Mouse (Mus musculus) limb, embryonic 13.5 days (tissue): ENCODE data around the gene Gm42878. TPM values are rescaled to one million over a fixed set of nuclear protein-coding genes. Genes with fewer than 3 reads are reported as not detected.

Experiments used
- ATAC-seq: fragments of 200-750 bp; cut with Nextera tagmentation; 2 replicates; pipeline ENCODE4 v1.8.0; 2017; ENCODE audit warnings: low read depth, moderate number of reproducible peaks, moderate TSS enrichment; ENCODE audit not compliant: low FRiP score
- H3K27ac ChIP-seq: fragments of 300-500 bp; sonication (generic); 2 replicates; pipeline ENCODE4 v1.5.1; 2015; ENCODE audit warnings: inconsistent platforms, mild to moderate bottlenecking, moderate library complexity
- H3K27me3 ChIP-seq: fragments of 300-500 bp; sonication (generic); 2 replicates; pipeline ENCODE4 v1.6.1; 2015; ENCODE audit warnings: mild to moderate bottlenecking, inconsistent platforms
- H3K36me3 ChIP-seq: fragments of 300-500 bp; sonication (generic); 2 replicates; pipeline ENCODE4 v1.6.1; 2015; ENCODE audit warnings: inconsistent platforms, mild to moderate bottlenecking, moderate library complexity
- H3K4me1 ChIP-seq: fragments of 300-500 bp; sonication (generic); 2 replicates; pipeline ENCODE4 v1.6.1; 2015; ENCODE audit warnings: inconsistent platforms
- H3K4me2 ChIP-seq: fragments of 300-500 bp; sonication (generic); replicated peaks from 2 replicates; pipeline ENCODE4 v1.6.1; 2015; ENCODE audit warnings: inconsistent platforms, mild to moderate bottlenecking, moderate library complexity
- H3K4me3 ChIP-seq: fragments of 300-500 bp; sonication (generic); 2 replicates; pipeline ENCODE4 v1.5.1; 2015; ENCODE audit warnings: moderate library complexity, mild to moderate bottlenecking, inconsistent platforms
- H3K9ac ChIP-seq: fragments of 300-500 bp; sonication (generic); 2 replicates; pipeline ENCODE4 v1.6.1; 2015; ENCODE audit warnings: mild to moderate bottlenecking, inconsistent platforms
- H3K9me3 ChIP-seq: fragments of 300-500 bp; sonication (generic); 2 replicates; pipeline ENCODE4 v1.6.1; 2016; ENCODE audit warnings: inconsistent platforms
- WGBS: fragments of 180-500 bp; shearing (Covaris S2); methylation state at CpG from one replicate; pipeline ENCODE4 v1.1.7; 2015; 5-methylcytosine and 5-hydroxymethylcytosine counted together
- polyA plus RNA-seq: library from polyadenylated mRNA; unstranded; fragments of >200 nt; fragmentation: Nextera tagmentation; extraction: Ambion mirVana; gene quantifications from 2 replicates; pipeline ENCODE4 v1.2.1, GENCODE M21; 2015

Gene Gm42878
- polyA plus RNA-seq, 1 experiment from 2014 or later: not detected

- Histone ChIP-seq H3K9me3 (no peaks in the 10 kb centered on the region), H3K27me3 (no peaks in the 10 kb centered on the region), H3K4me2 (no peak overlapping the region), H3K9ac (no peak overlapping the region), H3K4me3 (no peak overlapping the region), H3K36me3 (no peaks in the 10 kb centered on the region), H3K4me1 (no peaks in the 10 kb centered on the region), H3K27ac (no peak overlapping the region)
- no peak for ATAC-seq
- WGBS: 13% methylated on average over 3 of the region's 3 CpGs
These were observed 75.7 kb downstream of the Gm42878 start for GRCm38 (mm10) chr5:121469566-121469965.

Other genes starting within 250 kb of the Gm42878 start
- 78.5 and 78.9 TPM in 2 replicates for gene Trafd1, start 159.8 kb downstream of the Gm42878 start, polyA plus RNA-seq
- 38.3 and 40.6 TPM in 2 replicates for gene Naa25, start 147.5 kb downstream of the Gm42878 start, polyA plus RNA-seq
- gene Tmem116, start 93.6 kb downstream of the Gm42878 start, polyA plus RNA-seq: 1.8 and 2.5 TPM in 2 replicates
- 158 and 161 TPM in 2 replicates for gene Erp29, start 93.0 kb downstream of the Gm42878 start, polyA plus RNA-seq
- gene Adam1b, start 42.0 kb downstream of the Gm42878 start, polyA plus RNA-seq: not detected in 2 replicates
- gene Adam1a, start within 50 bp of the Gm42878 start, polyA plus RNA-seq: 2.1 TPM in 2 replicates
- gene Mapkapk5, start 423 bp upstream of the Gm42878 start, polyA plus RNA-seq: 59.0 and 60.5 TPM in 2 replicates
- 255 and 260 TPM in 2 replicates for gene Aldh2, start 48.3 kb upstream of the Gm42878 start, polyA plus RNA-seq
- gene Acad12, start 73.5 kb upstream of the Gm42878 start, polyA plus RNA-seq: 2.1 and 3.2 TPM in 2 replicates
- 2.2 and 2.3 TPM in 2 replicates for gene Acad10, start 115.0 kb upstream of the Gm42878 start, polyA plus RNA-seq
- gene Brap, start 115.1 kb upstream of the Gm42878 start, polyA plus RNA-seq: 43.2 and 43.9 TPM in 2 replicates
- gene Atxn2, start 165.9 kb upstream of the Gm42878 start, polyA plus RNA-seq: 54.9 and 64.1 TPM in 2 replicates